Mouse (Mus musculus): ENCODE results near the gene Psmb9. TPM values are rescaled to one million over a fixed set of nuclear protein-coding genes. Genes with fewer than 3 reads are reported as not detected.

Gene Psmb9
- polyA plus RNA-seq, 1 experiment from 2014 or later, result 9.6 TPM

GRCm38 (mm10) chr17:34141448-34141847 lies 46.1 kb downstream of the Psmb9 start:
- WGBS (ENCODE audit: insufficient replicate concordance), result 30% methylated on average over 4 of the region's 4 CpGs
- Histone ChIP-seq H3K4me1 (ENCODE audit: control insufficient read depth, low read depth, low read length) (no peaks in the 10 kb centered on the region; the same call in 1 of the 2 replicates), H3K27me3 (ENCODE audit: control insufficient read depth, insufficient read depth, low read depth, low read length) (peaks cover 19% of the 10 kb centered on the region), H3K4me2 (ENCODE audit: low read depth, low read length) (no peak overlapping the region), H3K36me3 (ENCODE audit: control insufficient read depth, insufficient read depth) (no peaks in the 10 kb centered on the region), H3K27ac (ENCODE audit: low read length) (no peak overlapping the region), H3K4me3 (ENCODE audit: low read depth, low read length) (no peak overlapping the region), H3K9ac (ENCODE audit: low read depth, low read length) (no peak overlapping the region), H3K9me3 (replicated peaks; ENCODE audit: control insufficient read depth, low read length) (no peaks in the 10 kb centered on the region)
- ATAC-seq (ENCODE audit: low read depth), result no peak

GRCm38 (mm10) chr17:34140240-34140639 lies 47.3 kb downstream of the Psmb9 start:
- no peak for ATAC-seq (ENCODE audit: low read depth)
- H3K4me1 ChIP-seq (ENCODE audit: control insufficient read depth, low read depth, low read length), result peaks cover 7% of the 10 kb centered on the region
- no peaks in the 10 kb centered on the region for H3K36me3 ChIP-seq (ENCODE audit: control insufficient read depth, insufficient read depth)
- H3K9ac ChIP-seq (ENCODE audit: low read depth, low read length), result no peak overlapping the region
- no peaks in the 10 kb centered on the region for H3K9me3 ChIP-seq (replicated peaks; ENCODE audit: control insufficient read depth, low read length)
- H3K27me3 ChIP-seq (ENCODE audit: control insufficient read depth, insufficient read depth, low read depth, low read length), result peaks cover 19% of the 10 kb centered on the region
- no peak overlapping the region for H3K27ac ChIP-seq (ENCODE audit: low read length)
- peak overlapping the region; percentile 53; the same call in 1 of the 2 replicates for H3K4me2 ChIP-seq (ENCODE audit: low read depth, low read length)
- 7% methylated on average over 5 of the region's 5 CpGs for WGBS (ENCODE audit: insufficient replicate concordance)
- no peak overlapping the region for H3K4me3 ChIP-seq (ENCODE audit: low read depth, low read length)

- peaks cover 7% of the 10 kb centered on the region for H3K4me1 ChIP-seq (ENCODE audit: control insufficient read depth, low read depth, low read length)
- H3K4me3 ChIP-seq (ENCODE audit: low read depth, low read length), result peak overlapping the region; percentile 25; the same call in 1 of the 2 replicates
- 12% methylated on average over 16 of the region's 16 CpGs for WGBS (ENCODE audit: insufficient replicate concordance)
- no peak overlapping the region for H3K27ac ChIP-seq (ENCODE audit: low read length)
- H3K9me3 ChIP-seq (replicated peaks; ENCODE audit: control insufficient read depth, low read length), result no peaks in the 10 kb centered on the region
- H3K9ac ChIP-seq (ENCODE audit: low read depth, low read length), result 0 out of 2 replicates have a peak overlapping the region, but pooled peaks have one; percentile 22
- H3K4me2 ChIP-seq (ENCODE audit: low read depth, low read length), result peak overlapping the region; percentile 53
- H3K36me3 ChIP-seq (ENCODE audit: control insufficient read depth, insufficient read depth), result no peaks in the 10 kb centered on the region
- ATAC-seq (ENCODE audit: low read depth), result no peak
- peaks cover 19% of the 10 kb centered on the region for H3K27me3 ChIP-seq (ENCODE audit: control insufficient read depth, insufficient read depth, low read depth, low read length)
Measured at GRCm38 (mm10) chr17:34139416-34139815, 48.1 kb downstream of the Psmb9 start.

- Histone ChIP-seq H3K4me2 (ENCODE audit: low read depth, low read length) (no peak overlapping the region), H3K27me3 (ENCODE audit: control insufficient read depth, insufficient read depth, low read depth, low read length) (peaks cover 19% of the 10 kb centered on the region), H3K4me1 (ENCODE audit: control insufficient read depth, low read depth, low read length) (peaks cover 7% of the 10 kb centered on the region), H3K9ac (ENCODE audit: low read depth, low read length) (no peak overlapping the region), H3K27ac (ENCODE audit: low read length) (no peak overlapping the region), H3K9me3 (replicated peaks; ENCODE audit: control insufficient read depth, low read length) (no peaks in the 10 kb centered on the region), H3K36me3 (ENCODE audit: control insufficient read depth, insufficient read depth) (no peaks in the 10 kb centered on the region), H3K4me3 (ENCODE audit: low read depth, low read length) (no peak overlapping the region)
- WGBS (ENCODE audit: insufficient replicate concordance), result 77% methylated on average over 7 of the region's 7 CpGs
- ATAC-seq (ENCODE audit: low read depth), result no peak
Measured at GRCm38 (mm10) chr17:34138655-34139054, 48.9 kb downstream of the Psmb9 start.

GRCm38 (mm10) chr17:34137601-34138000 lies 50.0 kb downstream of the Psmb9 start:
- Histone ChIP-seq H3K36me3 (ENCODE audit: control insufficient read depth, insufficient read depth) (no peaks in the 10 kb centered on the region), H3K9ac (ENCODE audit: low read depth, low read length) (no peak overlapping the region), H3K9me3 (replicated peaks; ENCODE audit: control insufficient read depth, low read length) (no peaks in the 10 kb centered on the region), H3K4me2 (ENCODE audit: low read depth, low read length) (no peak overlapping the region), H3K4me3 (ENCODE audit: low read depth, low read length) (no peak overlapping the region), H3K27ac (ENCODE audit: low read length) (no peak overlapping the region), H3K4me1 (ENCODE audit: control insufficient read depth, low read depth, low read length) (peaks cover 7% of the 10 kb centered on the region), H3K27me3 (ENCODE audit: control insufficient read depth, insufficient read depth, low read depth, low read length) (peaks cover 19% of the 10 kb centered on the region)
- 66% methylated on average over 7 of the region's 7 CpGs for WGBS (ENCODE audit: insufficient replicate concordance)
- no peak for ATAC-seq (ENCODE audit: low read depth)

- WGBS (ENCODE audit: insufficient replicate concordance), result 6% methylated on average over 31 of the region's 31 CpGs
- no peak overlapping the region for H3K27ac ChIP-seq (ENCODE audit: low read length)
- H3K4me1 ChIP-seq (ENCODE audit: control insufficient read depth, low read depth, low read length), result peaks cover 7% of the 10 kb centered on the region
- peaks cover 13% of the 10 kb centered on the region for H3K27me3 ChIP-seq (ENCODE audit: control insufficient read depth, insufficient read depth, low read depth, low read length)
- H3K4me2 ChIP-seq (ENCODE audit: low read depth, low read length), result peak overlapping the region; percentile 59
- H3K9ac ChIP-seq (ENCODE audit: low read depth, low read length), result no peak overlapping the region
- no peaks in the 10 kb centered on the region for H3K36me3 ChIP-seq (ENCODE audit: control insufficient read depth, insufficient read depth)
- no peaks in the 10 kb centered on the region for H3K9me3 ChIP-seq (replicated peaks; ENCODE audit: control insufficient read depth, low read length)
- H3K4me3 ChIP-seq (ENCODE audit: low read depth, low read length), result peak overlapping the region; percentile 46
- peak; percentile 92 for ATAC-seq (ENCODE audit: low read depth)
Measured at GRCm38 (mm10) chr17:34135297-34136224, 52.0 kb downstream of the Psmb9 start.

- H3K9ac ChIP-seq (ENCODE audit: low read depth, low read length), result no peak overlapping the region
- H3K27ac ChIP-seq (ENCODE audit: low read length), result no peak overlapping the region
- no peak overlapping the region for H3K4me3 ChIP-seq (ENCODE audit: low read depth, low read length)
- no peak for ATAC-seq (ENCODE audit: low read depth)
- no peak overlapping the region for H3K4me2 ChIP-seq (ENCODE audit: low read depth, low read length)
- WGBS (ENCODE audit: insufficient replicate concordance), result 71% methylated on average over 3 of the region's 3 CpGs
- peaks cover 12% of the 10 kb centered on the region for H3K27me3 ChIP-seq (ENCODE audit: control insufficient read depth, insufficient read depth, low read depth, low read length)
- H3K9me3 ChIP-seq (replicated peaks; ENCODE audit: control insufficient read depth, low read length), result no peaks in the 10 kb centered on the region
- peaks cover 7% of the 10 kb centered on the region for H3K4me1 ChIP-seq (ENCODE audit: control insufficient read depth, low read depth, low read length)
- H3K36me3 ChIP-seq (ENCODE audit: control insufficient read depth, insufficient read depth), result no peaks in the 10 kb centered on the region
Measured at GRCm38 (mm10) chr17:34134451-34134850, 53.1 kb downstream of the Psmb9 start.

GRCm38 (mm10) chr17:34133289-34133688 lies 54.3 kb downstream of the Psmb9 start:
- Histone ChIP-seq H3K4me3 (ENCODE audit: low read depth, low read length) (no peak overlapping the region), H3K4me2 (ENCODE audit: low read depth, low read length) (no peak overlapping the region), H3K4me1 (ENCODE audit: control insufficient read depth, low read depth, low read length) (peaks cover 9% of the 10 kb centered on the region), H3K27ac (ENCODE audit: low read length) (no peak overlapping the region), H3K27me3 (ENCODE audit: control insufficient read depth, insufficient read depth, low read depth, low read length) (peaks cover 13% of the 10 kb centered on the region), H3K9me3 (replicated peaks; ENCODE audit: control insufficient read depth, low read length) (no peaks in the 10 kb centered on the region), H3K36me3 (ENCODE audit: control insufficient read depth, insufficient read depth) (no peaks in the 10 kb centered on the region), H3K9ac (ENCODE audit: low read depth, low read length) (no peak overlapping the region)
- WGBS (ENCODE audit: insufficient replicate concordance), result 63% methylated on average over 11 of the region's 11 CpGs
- no peak for ATAC-seq (ENCODE audit: low read depth)

Data from liver, embryonic 16.5 days (tissue).